Mouse (Mus musculus): ENCODE results near the gene Srp54c. TPM values are rescaled to one million over a fixed set of nuclear protein-coding genes. Genes with fewer than 3 reads are reported as not detected.
"Not testable (repeated sequence)": the region's sequence is repeated elsewhere in the genome, so short reads cannot be mapped to it uniquely, and the experiment has no call there.

The Srp54c gene
- 75.0 and 76.0 TPM in 2 replicates for total RNA-seq (2015)
- total RNA-seq (2017), result 87.7 and 93.8 TPM in 2 replicates

DNA sequence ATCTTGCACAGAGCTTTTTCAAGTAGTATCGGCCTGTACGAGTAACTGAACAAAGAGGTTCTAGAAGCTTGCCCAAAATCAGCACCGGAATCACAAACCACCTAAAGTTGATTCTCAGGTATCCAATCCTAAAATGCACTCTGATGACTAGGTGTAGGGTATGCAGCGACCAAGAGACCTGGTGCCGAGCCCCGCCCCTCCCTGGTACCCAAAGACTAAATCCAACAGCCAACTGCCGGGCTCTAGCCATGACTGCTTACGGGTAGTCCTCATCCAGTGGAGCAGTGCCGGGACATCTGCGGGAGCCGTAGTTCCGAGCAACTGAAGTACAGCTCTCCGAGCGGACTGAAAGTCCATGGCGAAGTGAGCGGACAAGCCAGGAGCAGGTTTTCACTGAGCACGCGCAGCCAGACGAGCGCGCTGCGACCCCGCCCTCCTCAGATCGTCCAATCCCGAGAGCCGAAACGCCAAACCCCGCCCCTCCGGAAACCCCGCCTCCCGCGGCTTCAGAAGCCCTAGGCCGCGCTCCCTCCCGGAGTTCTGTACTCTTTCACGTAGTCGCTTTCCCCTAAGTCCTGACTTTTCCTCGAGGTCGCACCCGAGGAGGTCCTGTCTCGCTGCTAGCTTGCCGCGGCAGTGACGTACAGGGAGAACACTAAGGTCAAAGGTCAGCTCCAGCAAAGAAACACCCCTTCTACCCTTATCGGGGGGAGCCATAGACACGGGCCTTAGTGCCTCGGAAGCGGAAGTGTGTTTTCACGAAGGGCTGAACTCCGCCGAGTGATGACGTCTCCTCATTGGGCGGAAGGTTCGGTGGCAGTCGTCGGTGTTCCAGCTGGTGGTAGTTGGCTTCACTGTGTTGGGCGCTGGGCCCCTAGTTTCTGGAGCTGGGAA lies at the start of gene Srp54c:
Gene Srp54c, plus strand, starts transcription at position 543 of the 894 bp plus-strand sequence.
- ATAC-seq (replicated peaks; ENCODE audit: poor library complexity), result peak; percentile 92

- peak; percentile 99 for ATAC-seq (replicated peaks; ENCODE audit: poor library complexity)
Observed at GRCm38 (mm10) chr12:55187686-55188085, 42.3 kb upstream of the Srp54c start.

DNA sequence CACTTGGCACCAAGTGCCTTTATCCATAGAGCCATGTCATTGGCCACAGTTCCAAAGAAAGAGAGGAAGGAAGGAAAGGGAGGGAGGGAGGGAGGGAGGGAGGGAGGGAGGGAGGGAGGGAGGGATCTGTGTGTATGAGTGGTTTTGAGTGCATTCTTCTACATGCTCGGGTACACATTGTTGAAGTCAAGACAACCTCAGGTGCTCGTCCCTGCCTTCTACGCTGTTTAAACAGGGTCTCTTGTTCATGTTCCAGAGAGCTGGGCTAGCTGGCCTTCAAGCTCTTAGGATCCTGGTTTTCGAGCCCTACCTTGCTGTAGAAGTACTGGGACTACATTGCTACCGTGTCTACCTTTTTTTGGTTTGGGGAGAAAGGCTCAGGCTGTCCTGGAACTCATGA lies 40.8 kb upstream of the Srp54c start:
- not testable (repeated sequence) for ATAC-seq (replicated peaks; ENCODE audit: poor library complexity)

- peak; percentile 95 for ATAC-seq (replicated peaks; ENCODE audit: poor library complexity)
Observed at GRCm38 (mm10) chr12:55199306-55199705, 30.7 kb upstream of the Srp54c start, which contains the start of gene 1700047I17Rik2. 1700047I17Rik2 (plus strand) TSS chr12:55199592.

GRCm38 (mm10) chr12:55199799-55200198 lies 30.2 kb upstream of the Srp54c start:
- peak; percentile 61 for ATAC-seq (replicated peaks; ENCODE audit: poor library complexity)

DNA sequence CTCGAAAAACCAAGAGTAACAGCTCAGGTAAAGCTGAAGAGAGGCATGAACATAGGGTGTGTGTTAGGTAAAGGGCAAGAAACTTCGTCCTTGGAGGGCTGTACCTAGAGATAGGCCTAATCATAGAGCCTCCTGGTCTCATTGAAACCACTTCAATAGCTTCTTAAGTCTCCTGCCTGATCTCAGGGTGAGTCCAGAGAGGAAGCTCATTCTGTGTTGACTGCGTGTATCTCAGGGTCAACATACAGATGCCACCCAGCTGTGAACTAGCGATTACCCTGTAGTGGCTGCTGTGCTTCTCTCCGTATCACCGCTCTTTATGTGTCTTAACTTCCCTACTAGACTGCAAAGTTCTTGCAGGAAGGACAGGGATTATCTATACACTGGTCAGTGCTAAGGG lies 17.0 kb upstream of the Srp54c start:
- not testable (repeated sequence) for ATAC-seq (replicated peaks; ENCODE audit: poor library complexity)

GRCm38 (mm10) chr12:55230520-55230861 lies 523 bp downstream of the Srp54c start:
- ATAC-seq (replicated peaks; ENCODE audit: poor library complexity), result peak; percentile 51

DNA sequence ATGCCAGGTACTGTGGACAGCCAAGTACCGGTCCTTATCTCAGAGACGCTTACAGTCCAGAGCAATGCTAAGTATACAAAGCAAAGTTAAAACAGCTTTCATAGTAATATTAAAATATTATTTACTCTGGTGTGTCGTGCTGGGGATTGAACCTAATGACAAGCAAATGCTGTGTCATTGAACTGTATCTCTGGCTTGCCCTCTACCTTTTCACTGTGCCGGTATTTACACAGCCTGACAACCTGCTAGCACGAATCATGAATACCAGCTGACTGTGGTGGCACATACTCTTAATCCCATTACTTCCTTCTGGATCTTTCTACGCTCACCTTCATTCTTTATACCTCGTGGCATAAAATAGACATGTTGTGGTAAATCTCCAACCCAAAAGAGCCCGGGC lies 12.3 kb downstream of the Srp54c start:
- ATAC-seq (replicated peaks; ENCODE audit: poor library complexity), result not testable (repeated sequence)

GRCm38 (mm10) chr12:55261950-55262349 lies 32.0 kb downstream of the Srp54c start:
- peak; percentile 99 for ATAC-seq (replicated peaks; ENCODE audit: poor library complexity)

GRCm38 (mm10) chr12:55263385-55263784 lies 33.4 kb downstream of the Srp54c start:
- not testable (repeated sequence) for ATAC-seq (replicated peaks; ENCODE audit: poor library complexity)

DNA sequence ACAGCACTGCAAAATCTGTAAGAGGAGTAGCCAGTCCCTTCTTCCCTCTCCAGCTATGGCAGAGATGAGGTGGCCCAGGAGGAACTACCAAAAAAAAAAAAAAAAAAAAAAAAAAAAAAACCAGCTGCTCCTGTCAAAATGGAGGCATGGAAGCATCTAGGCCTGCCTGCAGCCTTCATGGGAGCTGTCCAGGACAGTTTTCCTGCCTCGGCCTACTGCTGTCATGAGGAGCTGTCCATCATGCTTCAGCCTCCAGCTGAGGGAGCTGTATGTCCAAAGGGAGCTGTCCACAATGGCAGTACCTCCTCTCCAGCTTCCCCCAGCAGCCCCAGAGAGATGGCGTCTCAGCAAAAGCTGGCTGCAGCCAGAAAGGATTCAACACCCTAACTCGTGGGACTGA lies 42.3 kb downstream of the Srp54c start:
- ATAC-seq (replicated peaks; ENCODE audit: poor library complexity), result peak; percentile 68

GRCm38 (mm10) chr12:55277583-55277982 lies 47.6 kb downstream of the Srp54c start:
- not testable (repeated sequence) for ATAC-seq (replicated peaks; ENCODE audit: poor library complexity)

DNA sequence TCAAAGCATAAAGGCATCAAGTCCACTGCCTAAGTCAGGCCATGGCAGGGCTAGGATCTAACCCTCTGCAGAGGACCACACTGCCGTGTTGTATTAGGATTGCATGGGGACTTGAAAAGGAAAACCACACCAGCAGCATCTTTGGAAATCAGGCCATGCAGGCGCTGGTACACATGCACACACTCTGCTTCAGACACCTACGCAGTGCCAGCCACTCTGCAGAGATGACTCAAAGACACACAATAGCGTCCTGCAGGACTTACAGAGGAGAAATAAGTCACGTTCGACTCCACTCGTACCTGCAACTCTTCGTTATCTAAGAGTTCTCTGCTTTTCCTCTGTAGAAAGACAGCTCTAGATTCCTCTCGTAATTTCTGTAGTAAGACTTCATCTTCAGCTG lies 68.1 kb downstream of the Srp54c start:
- ATAC-seq (replicated peaks; ENCODE audit: poor library complexity), result no peak

- 0 out of 2 replicates have a peak, but pooled peaks have one; percentile 12 for ATAC-seq (replicated peaks; ENCODE audit: poor library complexity)
Observed at GRCm38 (mm10) chr12:55299336-55299735, 69.4 kb downstream of the Srp54c start, which contains the start of gene 1110008L16Rik. 1110008L16Rik (plus strand) TSS chr12:55299577.

DNA sequence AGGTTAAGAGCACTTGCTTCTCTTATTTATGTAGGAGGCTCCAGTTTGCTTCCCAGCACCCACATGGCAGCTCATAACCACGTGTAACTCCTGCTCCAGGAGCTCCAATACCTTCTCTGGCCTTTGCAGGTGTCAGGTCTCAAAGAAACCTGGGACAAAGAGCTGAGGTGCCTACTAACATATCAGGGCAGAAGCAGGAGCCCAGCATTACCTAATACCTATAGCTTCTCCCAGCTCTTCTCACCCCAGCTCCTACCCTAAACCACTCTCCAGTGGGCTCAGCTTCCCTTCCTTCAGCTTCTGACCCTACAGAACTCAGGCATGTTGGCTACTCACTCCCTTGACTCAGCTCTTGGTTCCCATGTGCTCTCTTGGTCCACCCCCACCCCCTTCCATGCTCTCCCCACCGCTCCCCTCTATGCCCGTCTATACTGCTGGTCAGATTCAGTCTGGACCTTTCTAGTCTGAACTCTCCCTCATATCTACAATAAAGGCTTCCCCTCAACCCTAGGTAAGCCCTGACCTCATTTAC lies 70.9 kb downstream of the Srp54c start:
- ATAC-seq (replicated peaks; ENCODE audit: poor library complexity), result no peak

DNA sequence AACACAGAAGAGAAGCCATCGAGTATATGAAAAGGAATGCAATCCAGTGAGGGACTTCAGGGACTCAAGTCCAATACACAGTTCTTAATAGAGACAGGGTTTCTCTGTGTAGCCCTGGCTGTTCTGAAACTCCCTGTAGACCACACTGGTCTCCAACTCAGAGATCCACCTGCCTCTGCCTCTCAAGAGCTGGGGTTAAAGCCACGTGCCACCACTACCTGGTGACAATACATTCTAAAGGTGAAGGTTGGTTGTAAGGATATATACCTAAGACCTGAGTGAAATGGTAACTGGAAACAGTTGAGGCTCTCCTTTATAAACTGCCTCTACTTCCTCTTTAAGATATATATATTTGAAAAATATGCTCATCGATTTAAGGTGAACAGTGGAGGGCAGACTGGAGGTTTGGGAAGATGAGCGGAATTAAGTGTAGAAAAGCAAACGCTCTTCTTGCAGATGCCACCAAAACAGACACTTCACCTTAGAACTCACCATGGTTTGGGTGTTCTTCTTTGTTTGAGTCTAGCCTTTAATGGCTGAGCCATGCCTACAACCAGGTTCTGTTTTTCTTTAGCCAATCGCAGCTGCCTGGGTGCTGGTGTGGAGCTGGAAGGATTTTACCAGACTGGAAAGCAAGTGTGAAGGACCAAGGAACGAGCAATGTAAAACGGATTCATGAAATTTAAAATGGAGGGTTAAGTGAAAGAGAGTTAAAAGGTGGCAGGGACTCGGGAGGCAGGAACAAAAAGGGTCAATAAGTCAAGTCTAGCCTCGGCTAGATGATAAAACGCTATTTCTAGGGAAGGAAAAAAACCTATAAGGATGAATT lies 71.7 kb downstream of the Srp54c start:
- ATAC-seq (replicated peaks; ENCODE audit: poor library complexity), result peak; percentile 21

GRCm38 (mm10) chr12:55302485-55303441 lies 72.8 kb downstream of the Srp54c start, which contains the start of gene Ppp2r3c:
Ppp2r3c (minus strand) TSS chr12:55302998.
- peak; percentile 88 for ATAC-seq (replicated peaks; ENCODE audit: poor library complexity)

DNA sequence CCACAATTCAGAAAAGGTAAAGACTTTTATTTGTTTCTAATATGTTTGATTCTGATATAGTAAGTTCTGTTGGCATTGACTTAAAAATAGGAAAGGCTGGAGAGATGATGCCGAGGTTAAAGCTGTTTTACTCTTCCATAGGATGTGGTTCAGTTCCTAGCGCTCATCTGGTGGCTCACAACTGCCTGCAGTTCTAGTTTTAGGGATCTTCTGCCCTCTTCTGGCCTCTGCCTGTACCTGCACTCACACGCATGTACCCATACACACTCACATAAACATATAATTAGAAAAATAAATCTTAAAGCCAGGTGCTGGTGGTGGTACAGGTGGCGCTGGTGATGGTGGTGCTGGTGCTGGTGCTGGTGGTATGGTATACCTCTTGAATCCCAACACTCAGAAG lies 76.4 kb downstream of the Srp54c start:
- no peak for ATAC-seq (replicated peaks; ENCODE audit: poor library complexity)

DNA sequence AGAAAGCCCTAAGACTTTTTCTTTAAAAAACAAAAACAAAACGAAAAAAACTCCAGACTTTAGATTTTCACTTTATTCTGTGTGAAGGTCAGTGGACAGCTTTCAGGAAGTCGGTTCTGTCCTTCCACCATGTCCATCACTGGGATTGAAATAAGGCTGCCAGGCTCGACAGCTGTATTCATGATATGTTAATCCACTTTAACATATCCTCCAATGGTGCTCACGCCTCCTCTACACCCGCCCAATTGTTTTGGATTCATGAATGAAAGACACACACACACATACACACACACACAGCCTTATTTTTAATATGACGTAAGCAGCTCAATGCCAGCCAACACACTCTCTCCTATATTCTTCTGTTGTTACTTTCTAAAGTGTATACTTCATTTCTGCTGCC lies 77.6 kb downstream of the Srp54c start:
- ATAC-seq (replicated peaks; ENCODE audit: poor library complexity), result no peak

DNA sequence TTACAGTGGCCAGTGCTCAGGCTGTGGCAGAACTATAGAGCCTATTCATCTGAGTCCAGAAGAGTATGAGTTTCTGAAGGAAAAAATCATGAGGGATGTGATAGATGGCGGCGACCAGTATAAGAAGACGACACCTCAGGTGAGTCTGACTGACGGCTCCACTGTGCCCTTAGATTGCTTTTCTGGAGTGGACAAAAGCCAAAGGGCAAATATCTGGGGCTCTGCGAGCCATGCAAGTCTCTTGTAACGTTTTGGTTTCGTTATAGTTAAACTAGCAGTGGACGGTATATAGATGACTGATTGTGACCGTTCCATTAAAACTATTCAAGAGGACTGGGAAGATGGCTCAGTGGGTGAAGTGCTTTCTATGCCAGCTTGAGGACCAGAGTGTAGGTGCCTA lies 78.8 kb downstream of the Srp54c start:
- no peak for ATAC-seq (replicated peaks; ENCODE audit: poor library complexity)

All from megakaryocyte progenitor cell, adult 5-6 weeks (primary cell).